Mouse (Mus musculus): ENCODE results near the gene Aanat. TPM values are rescaled to one million over a fixed set of nuclear protein-coding genes. Genes with fewer than 3 reads are reported as not detected.

The Aanat gene
- polyA plus RNA-seq, 2 experiments: 0.13 TPM; not detected in 1

DNA sequence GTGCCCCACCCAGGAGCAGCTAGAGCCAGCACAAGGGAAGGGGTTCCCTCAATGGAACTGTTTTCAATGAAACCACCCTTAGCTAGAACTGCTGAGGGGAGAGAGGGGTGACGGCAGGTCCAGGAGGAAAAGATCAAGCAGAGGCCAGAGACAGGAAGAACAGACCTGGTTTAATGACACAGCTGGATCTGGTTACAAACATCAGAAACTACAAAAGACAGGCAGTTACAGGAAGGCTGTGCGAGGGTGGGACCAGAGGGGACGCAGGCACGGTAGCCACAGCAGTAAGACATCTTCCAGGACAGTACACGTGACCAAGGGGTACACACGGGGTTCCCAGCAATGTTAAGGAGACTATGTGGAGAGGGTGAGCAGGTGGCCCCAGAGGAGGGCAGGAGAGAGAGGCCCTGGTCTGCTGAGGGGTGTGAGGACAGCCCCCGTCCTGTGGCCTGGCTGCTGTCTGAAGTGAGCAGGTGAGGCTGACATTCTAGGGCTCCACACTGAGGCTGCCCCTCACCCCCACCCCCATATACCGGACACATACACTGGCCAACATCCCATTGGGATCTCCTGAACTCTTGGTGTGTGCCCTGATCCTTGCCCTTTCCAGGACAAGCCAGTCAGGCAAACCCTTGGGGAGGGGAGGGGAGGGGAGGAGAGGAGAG lies 59.3 kb downstream of the Aanat start:
- Histone ChIP-seq H3K36me3 (ENCODE audit: control insufficient read depth, insufficient read depth, low read length) (no peaks in the 10 kb centered on the region), H3K27me3 (ENCODE audit: control insufficient read depth, insufficient read depth, low read length) (no peaks in the 10 kb centered on the region), H3K27ac (replicated peaks; ENCODE audit: low read depth, low read length) (no peak overlapping the region), H3K4me1 (ENCODE audit: control insufficient read depth, insufficient read depth, low read length) (peaks cover 27% of the 10 kb centered on the region), H3K9ac (ENCODE audit: low read depth, low read length, severe bottlenecking) (no peak overlapping the region), H3K4me2 (replicated peaks; ENCODE audit: low read depth, low read length, severe bottlenecking) (no peak overlapping the region), H3K9me3 (ENCODE audit: control insufficient read depth, low read length) (no peaks in the 10 kb centered on the region), H3K4me3 (replicated peaks; ENCODE audit: low read length) (no peak overlapping the region)
- no peak for ATAC-seq (ENCODE audit: low FRiP score, low read depth)
- 21% methylated on average over 7 of the region's 8 CpGs for WGBS
- no peak for DNase-seq (ENCODE audit: low spot score)
- no peak for TF ChIP-seq POLR2A (IDR thresholded peaks at IDR 0.05; ENCODE audit: borderline replicate concordance, extremely low read depth, insufficient read depth, insufficient read length)

DNA sequence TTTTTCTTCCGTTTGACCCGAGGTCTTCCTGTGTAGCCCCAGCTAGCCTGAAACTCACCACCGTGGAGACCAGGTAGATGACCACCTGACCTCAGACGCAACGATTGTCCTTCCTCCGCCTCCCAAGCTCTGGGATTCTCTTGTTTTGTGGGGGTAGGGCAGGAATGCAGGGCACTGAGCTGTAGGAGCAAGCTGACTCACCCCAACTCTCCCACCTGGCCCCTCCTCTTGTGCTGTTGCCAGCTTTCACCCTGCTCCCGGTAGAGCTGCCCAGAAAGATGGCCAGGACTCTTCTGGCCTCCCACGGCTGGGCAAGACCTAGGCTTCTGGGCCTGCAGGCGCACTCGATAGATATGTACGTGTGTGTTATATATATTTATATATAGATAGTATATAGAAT lies 59.9 kb downstream of the Aanat start:
- Histone ChIP-seq H3K4me3 (replicated peaks; ENCODE audit: low read length) (no peak overlapping the region), H3K36me3 (ENCODE audit: control insufficient read depth, insufficient read depth, low read length) (no peaks in the 10 kb centered on the region), H3K4me2 (replicated peaks; ENCODE audit: low read depth, low read length, severe bottlenecking) (no peak overlapping the region), H3K27ac (replicated peaks; ENCODE audit: low read depth, low read length) (no peak overlapping the region), H3K9ac (ENCODE audit: low read depth, low read length, severe bottlenecking) (no peak overlapping the region), H3K27me3 (ENCODE audit: control insufficient read depth, insufficient read depth, low read length) (no peaks in the 10 kb centered on the region), H3K9me3 (ENCODE audit: control insufficient read depth, low read length) (no peaks in the 10 kb centered on the region), H3K4me1 (ENCODE audit: control insufficient read depth, insufficient read depth, low read length) (peaks cover 27% of the 10 kb centered on the region)
- DNase-seq (ENCODE audit: low spot score) (no peak), ATAC-seq (ENCODE audit: low FRiP score, low read depth) (no peak)
- TF ChIP-seq POLR2A (IDR thresholded peaks at IDR 0.05; ENCODE audit: borderline replicate concordance, extremely low read depth, insufficient read depth, insufficient read length): no peak
- 68% methylated on average over 9 of the region's 11 CpGs for WGBS

DNA sequence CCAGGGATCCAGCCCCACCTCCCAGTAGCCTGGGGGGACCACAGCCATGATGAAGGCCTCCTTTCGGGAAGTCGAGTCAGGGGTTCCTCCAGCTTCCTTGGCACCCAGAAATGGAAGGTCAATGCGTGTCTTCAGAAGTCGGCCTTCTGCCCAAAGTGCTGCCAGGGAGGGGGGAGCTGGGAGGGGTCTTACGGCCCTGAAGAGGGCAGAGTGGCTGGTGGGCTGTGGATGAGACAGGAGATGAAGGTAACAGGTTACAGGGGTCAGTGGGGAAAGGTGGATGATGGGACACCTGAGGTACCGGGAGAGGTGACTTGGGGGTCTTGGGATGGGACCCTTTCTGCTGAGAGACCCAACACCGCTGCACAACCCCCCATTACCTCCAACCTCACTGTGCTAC lies 60.5 kb downstream of the Aanat start:
- DNase-seq (ENCODE audit: low spot score) (no peak), ATAC-seq (ENCODE audit: low FRiP score, low read depth) (no peak)
- Histone ChIP-seq H3K27ac (replicated peaks; ENCODE audit: low read depth, low read length) (no peak overlapping the region), H3K27me3 (ENCODE audit: control insufficient read depth, insufficient read depth, low read length) (no peaks in the 10 kb centered on the region), H3K9ac (ENCODE audit: low read depth, low read length, severe bottlenecking) (no peak overlapping the region), H3K4me2 (replicated peaks; ENCODE audit: low read depth, low read length, severe bottlenecking) (no peak overlapping the region), H3K9me3 (ENCODE audit: control insufficient read depth, low read length) (no peaks in the 10 kb centered on the region), H3K36me3 (ENCODE audit: control insufficient read depth, insufficient read depth, low read length) (no peaks in the 10 kb centered on the region), H3K4me1 (ENCODE audit: control insufficient read depth, insufficient read depth, low read length) (peaks cover 27% of the 10 kb centered on the region), H3K4me3 (replicated peaks; ENCODE audit: low read length) (no peak overlapping the region)
- no peak for TF ChIP-seq POLR2A (IDR thresholded peaks at IDR 0.05; ENCODE audit: borderline replicate concordance, extremely low read depth, insufficient read depth, insufficient read length)
- WGBS: 77% methylated on average over 7 of the region's 7 CpGs

Other genes starting within 250 kb of the Aanat start
- gene Rnf157, start 173.4 kb upstream of the Aanat start, polyA plus RNA-seq (2012; rRNA removed): 20.1 and 23.2 TPM in 2 replicates
- 17.3 and 19.7 TPM in 2 replicates for gene Rnf157, start 173.4 kb upstream of the Aanat start, polyA plus RNA-seq (2014; fragmentation: Nextera tagmentation; extraction: Ambion mirVana)
- 131 and 148 TPM in 2 replicates for gene Ubald2, start 152.3 kb upstream of the Aanat start, polyA plus RNA-seq (2012; rRNA removed)
- 46.2 and 48.6 TPM in 2 replicates for gene Ubald2, start 152.3 kb upstream of the Aanat start, polyA plus RNA-seq (2014; fragmentation: Nextera tagmentation; extraction: Ambion mirVana)
- 0.09 and 0.33 TPM in 2 replicates for gene Qrich2, start 120.2 kb upstream of the Aanat start, polyA plus RNA-seq (2012; rRNA removed)
- 0.17 and 0.36 TPM in 2 replicates for gene Qrich2, start 120.2 kb upstream of the Aanat start, polyA plus RNA-seq (2014; fragmentation: Nextera tagmentation; extraction: Ambion mirVana)
- gene Prpsap1, start 92.2 kb upstream of the Aanat start, polyA plus RNA-seq (2012; rRNA removed): 134 and 144 TPM in 2 replicates
- 148 and 157 TPM in 2 replicates for gene Prpsap1, start 92.2 kb upstream of the Aanat start, polyA plus RNA-seq (2014; fragmentation: Nextera tagmentation; extraction: Ambion mirVana)
- gene Sphk1, start 55.5 kb upstream of the Aanat start, polyA plus RNA-seq (2012; rRNA removed): 3.8 and 4.7 TPM in 2 replicates
- 3.2 and 3.4 TPM in 2 replicates for gene Sphk1, start 55.5 kb upstream of the Aanat start, polyA plus RNA-seq (2014; fragmentation: Nextera tagmentation; extraction: Ambion mirVana)
- gene Ube2o, start 5.0 kb upstream of the Aanat start, polyA plus RNA-seq (2012; rRNA removed): 29.7 and 33.4 TPM in 2 replicates
- 18.7 and 25.5 TPM in 2 replicates for gene Ube2o, start 5.0 kb upstream of the Aanat start, polyA plus RNA-seq (2014; fragmentation: Nextera tagmentation; extraction: Ambion mirVana)
- 11.4 and 15.0 TPM in 2 replicates for gene Rhbdf2, start 40.6 kb downstream of the Aanat start, polyA plus RNA-seq (2012; rRNA removed)
- gene Rhbdf2, start 40.6 kb downstream of the Aanat start, polyA plus RNA-seq (2014; fragmentation: Nextera tagmentation; extraction: Ambion mirVana): 5.0 and 5.5 TPM in 2 replicates
- gene Prcd, start 67.1 kb downstream of the Aanat start, polyA plus RNA-seq (2012; rRNA removed): 0.38 and 0.85 TPM in 2 replicates
- 1.2 and 1.4 TPM in 2 replicates for gene Prcd, start 67.1 kb downstream of the Aanat start, polyA plus RNA-seq (2014; fragmentation: Nextera tagmentation; extraction: Ambion mirVana)
- 12.1 and 12.3 TPM in 2 replicates for gene Cygb, start 67.9 kb downstream of the Aanat start, polyA plus RNA-seq (2012; rRNA removed)
- 11.7 and 13.4 TPM in 2 replicates for gene Cygb, start 67.9 kb downstream of the Aanat start, polyA plus RNA-seq (2014; fragmentation: Nextera tagmentation; extraction: Ambion mirVana)
- gene St6galnac1, start 189.1 kb downstream of the Aanat start, polyA plus RNA-seq (2012; rRNA removed): not detected in 2 replicates
- not detected in 2 replicates for gene St6galnac1, start 189.1 kb downstream of the Aanat start, polyA plus RNA-seq (2014; fragmentation: Nextera tagmentation; extraction: Ambion mirVana)
- gene Mxra7, start 241.6 kb downstream of the Aanat start, polyA plus RNA-seq (2012; rRNA removed): 20.8 and 21.9 TPM in 2 replicates
- 11.0 and 13.9 TPM in 2 replicates for gene Mxra7, start 241.6 kb downstream of the Aanat start, polyA plus RNA-seq (2014; fragmentation: Nextera tagmentation; extraction: Ambion mirVana)